Mouse (Mus musculus): ENCODE data around the gene Wdr45. TPM values are rescaled to one million over a fixed set of nuclear protein-coding genes. Genes with fewer than 3 reads are reported as not detected.
A peak's percentile ranks its signal among the peaks of the same experiment; 100 is the strongest.

Gene Wdr45
- total and polyA plus RNA-seq, 3 experiments = 18.0 to 24.1 (median 21.4) TPM

DNA sequence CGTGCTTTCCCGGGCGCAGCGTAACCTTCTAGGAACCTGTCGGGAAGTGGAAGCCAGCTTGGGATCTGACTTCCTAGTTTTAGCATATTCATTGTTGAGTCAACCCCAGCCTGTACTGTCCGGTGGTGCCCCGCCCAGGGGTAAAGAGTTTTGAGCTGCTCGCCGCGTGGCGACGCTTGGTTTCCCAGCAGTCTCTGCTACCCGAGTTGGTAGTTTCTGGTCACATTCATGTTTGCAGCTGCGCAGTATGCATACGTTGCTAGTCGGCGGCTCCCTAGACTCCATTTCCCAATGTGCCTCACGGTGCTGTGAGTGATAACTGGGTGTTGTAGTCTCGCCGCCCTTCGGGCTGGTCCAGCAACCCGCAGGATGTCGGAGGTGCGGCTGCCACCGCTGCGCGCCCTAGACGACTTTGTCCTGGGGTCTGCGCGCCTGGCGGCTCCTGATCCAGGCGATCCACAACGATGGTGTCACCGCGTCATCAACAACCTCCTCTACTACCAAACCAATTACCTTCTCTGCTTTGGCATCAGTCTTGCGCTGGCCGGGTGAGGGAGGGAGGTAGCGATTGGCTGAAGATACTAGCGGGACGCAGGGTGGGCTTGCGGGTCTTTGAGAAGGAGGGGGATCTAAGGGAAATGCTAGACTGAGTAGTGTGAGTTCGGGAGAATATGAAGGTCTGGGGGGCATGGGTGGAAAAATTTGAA is 14.2 kb downstream of the Wdr45 start, which contains the start of gene Praf2:
TSS of gene Praf2 (plus strand) at position 225 of the 707 bp plus-strand sequence.
- peak; percentile 87 for DNase-seq (ENCODE audit: extremely low read depth)
- Histone ChIP-seq H3K9me3 (replicated peaks; ENCODE audit: low read length) (no peaks in the 10 kb centered on the region), H3K4me3 (replicated peaks in 1 of 3; ENCODE audit: low read depth in 2 of 3, low read length in 2 of 3, poor library complexity in 1 of 3) (peak within 1 kb of the TSS; percentile 56 to 82 (median 59)), H3K79me2 (replicated peaks; ENCODE audit: control insufficient read depth, extremely low read depth, insufficient read depth, poor library complexity, severe bottlenecking) (0 out of 2 replicates have a peak, but pooled peaks cover 8% of the 10 kb centered on the region), H3K4me1 (ENCODE audit: control insufficient read depth in 1 of 2, insufficient read depth in 2 of 2) (peaks cover 9 to 15% of the 10 kb centered on the region in 2 experiments; a peak in 3 of 4 replicates), H3K9ac (ENCODE audit: insufficient read depth, low read depth) (peak within 1 kb of the TSS; percentile 68), H3K4me2 (ENCODE audit: insufficient read depth, low read depth, poor library complexity, severe bottlenecking) (peak within 1 kb of the TSS; percentile 74), H3K36me3 (replicated peaks in 1 of 2; ENCODE audit: control insufficient read depth in 1 of 2, insufficient read depth in 1 of 2, low read length in 1 of 2) (peaks cover 28 to 61% of the 10 kb centered on the region in 2 experiments), H3K27me3 (replicated peaks) (no peaks in the 10 kb centered on the region), H3K27ac (ENCODE audit: insufficient read depth, low read depth) (peak within 1 kb of the TSS; percentile 74)
- dilution Hi-C loops (cut with MboI; ENCODE audit: extremely low pct_ligation_motif_present, extremely low pct_unique_long_range_greater_than_20kb, low sequenced_read_pairs) (no loop called here), in situ Hi-C loops (cut with MboI; ENCODE audit: low pct_ligation_motif_present, low pct_unique_long_range_greater_than_20kb, low sequenced_read_pairs) (no loop called here)
- TF ChIP-seq NELFE (IDR thresholded peaks at IDR 0.05; ENCODE audit: low read depth, low read length) (peak; percentile 63; the same call in 1 of the 2 replicates), GABPA (IDR thresholded peaks at IDR 0.05; ENCODE audit: insufficient replicate concordance, low read depth, low read length) (no peak; the same call in 1 of the 2 replicates), CTCF (conservative IDR thresholded peaks at IDR 0.05 in 1 of 2, IDR thresholded peaks at IDR 0.05 in 1 of 2; ENCODE audit: low read depth in 2 of 2, low read length in 2 of 2) (no peak), MAFK (IDR thresholded peaks at IDR 0.05; ENCODE audit: insufficient replicate concordance, low read length) (no peak), POLR2A (IDR thresholded peaks at IDR 0.05; ENCODE audit: low read depth, low read length) (peak; percentile 59), MAX (IDR thresholded peaks at IDR 0.05; ENCODE audit: low read length) (peak; percentile 83), ELF1 (IDR thresholded peaks at IDR 0.05; ENCODE audit: low read depth, low read length) (peak; percentile 67; the same call in 1 of the 2 replicates), RAD21 (IDR thresholded peaks at IDR 0.05; ENCODE audit: low read depth, low read length) (no peak), MXI1 (IDR thresholded peaks at IDR 0.05; ENCODE audit: low read depth, low read length) (0 out of 2 replicates have a peak, but pooled peaks have one; percentile 64), MEF2A (IDR thresholded peaks at IDR 0.05; ENCODE audit: borderline replicate concordance, low read depth, low read length) (no peak), MYC (IDR thresholded peaks at IDR 0.05; ENCODE audit: low read depth, low read length) (peak; percentile 91), HCFC1 (IDR thresholded peaks at IDR 0.05; ENCODE audit: low read depth, low read length) (peak; percentile 93), SMC3 (IDR thresholded peaks at IDR 0.05; ENCODE audit: low read depth, low read length) (no peak), POLR2AphosphoS2 (IDR thresholded peaks at IDR 0.05; ENCODE audit: low read depth, low read length) (peak; percentile 54; the same call in 1 of the 2 replicates), ETS1 (conservative IDR thresholded peaks at IDR 0.05; ENCODE audit: low read depth, low read length) (0 out of 2 replicates have a peak, but pooled peaks have one; percentile 10), MAZ (IDR thresholded peaks at IDR 0.05; ENCODE audit: low read depth, low read length) (no peak), IRF4 (IDR thresholded peaks at IDR 0.05; ENCODE audit: low read depth, low read length) (peak; percentile 25; the same call in 1 of the 2 replicates), KAT2A (IDR thresholded peaks at IDR 0.05; ENCODE audit: insufficient replicate concordance, low read length) (peak; percentile 79; the same call in 1 of the 2 replicates), NRF1 (IDR thresholded peaks at IDR 0.05; ENCODE audit: low read depth, low read length) (peak; percentile 80), SIN3A (IDR thresholded peaks at IDR 0.05; ENCODE audit: low read length) (0 out of 2 replicates have a peak, but pooled peaks have one; percentile 24), ZKSCAN1 (IDR thresholded peaks at IDR 0.05; ENCODE audit: borderline replicate concordance, low read depth, low read length) (no peak)

All from CH12.LX (cell line).